Mouse (Mus musculus): ENCODE measurements around the gene Hoxb1. TPM values are rescaled to one million over a fixed set of nuclear protein-coding genes. Genes with fewer than 3 reads are reported as not detected.

The Hoxb1 gene
- polyA plus RNA-seq (2014; fragmentation: Nextera tagmentation; extraction: Ambion mirVana) = 0.73 and 0.85 TPM in 2 replicates

DNA sequence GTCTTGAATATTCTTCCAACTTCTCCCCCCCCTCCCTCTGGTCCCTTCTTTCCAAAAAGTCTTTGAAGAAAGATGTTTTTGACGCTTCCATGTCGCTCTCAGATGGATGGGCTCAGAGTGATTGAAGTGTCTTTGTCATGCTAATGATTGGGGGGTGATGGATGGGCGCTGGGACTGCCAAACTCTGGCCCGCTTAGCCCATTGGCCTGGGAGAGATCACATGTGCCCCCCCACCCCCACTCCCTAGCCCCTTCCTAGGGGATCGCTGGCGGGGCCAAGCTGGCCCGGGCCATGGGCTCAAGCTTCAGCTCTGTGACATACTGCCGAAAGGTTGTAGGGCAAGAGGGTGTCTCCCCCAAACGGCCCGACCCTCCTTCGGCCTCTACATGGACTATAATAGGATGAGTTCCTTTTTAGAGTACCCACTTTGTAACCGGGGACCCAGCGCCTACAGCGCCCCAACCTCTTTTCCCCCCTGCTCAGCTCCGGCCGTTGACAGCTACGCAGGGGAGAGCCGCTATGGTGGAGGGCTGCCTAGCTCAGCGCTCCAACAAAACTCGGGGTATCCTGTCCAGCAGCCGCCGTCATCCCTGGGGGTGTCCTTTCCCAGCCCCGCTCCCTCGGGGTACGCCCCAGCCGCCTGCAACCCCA is at the start of gene Hoxb1:
Gene Hoxb1, plus strand, starts transcription at position 312 of the 651 bp plus-strand sequence.
- H3K9me3 ChIP-seq (ENCODE audit: control insufficient read depth, low read length) = no peaks in the 10 kb centered on the region
- no peak for ATAC-seq (replicated peaks; ENCODE audit: low FRiP score)
- peaks cover 7% of the 10 kb centered on the region for H3K4me1 ChIP-seq (replicated peaks; ENCODE audit: control insufficient read depth, insufficient read depth, low read length)
- H3K27me3 ChIP-seq (replicated peaks; ENCODE audit: control insufficient read depth, insufficient read depth, low read length) = peaks cover 84% of the 10 kb centered on the region
- no peaks in the 10 kb centered on the region for H3K36me3 ChIP-seq (ENCODE audit: control insufficient read depth, insufficient read depth, low read length)
- H3K27ac ChIP-seq (ENCODE audit: low read depth, low read length) = no peak within 1 kb of the TSS
- 12% methylated on average over 26 of the region's 26 CpGs for WGBS
- peak within 1 kb of the TSS; percentile 46 for H3K4me2 ChIP-seq
- H3K9ac ChIP-seq (ENCODE audit: low read depth, low read length) = no peak within 1 kb of the TSS
- no peak for DNase-seq (ENCODE audit: low spot score)
- no peak within 1 kb of the TSS for H3K4me3 ChIP-seq (ENCODE audit: low read depth, low read length)

DNA sequence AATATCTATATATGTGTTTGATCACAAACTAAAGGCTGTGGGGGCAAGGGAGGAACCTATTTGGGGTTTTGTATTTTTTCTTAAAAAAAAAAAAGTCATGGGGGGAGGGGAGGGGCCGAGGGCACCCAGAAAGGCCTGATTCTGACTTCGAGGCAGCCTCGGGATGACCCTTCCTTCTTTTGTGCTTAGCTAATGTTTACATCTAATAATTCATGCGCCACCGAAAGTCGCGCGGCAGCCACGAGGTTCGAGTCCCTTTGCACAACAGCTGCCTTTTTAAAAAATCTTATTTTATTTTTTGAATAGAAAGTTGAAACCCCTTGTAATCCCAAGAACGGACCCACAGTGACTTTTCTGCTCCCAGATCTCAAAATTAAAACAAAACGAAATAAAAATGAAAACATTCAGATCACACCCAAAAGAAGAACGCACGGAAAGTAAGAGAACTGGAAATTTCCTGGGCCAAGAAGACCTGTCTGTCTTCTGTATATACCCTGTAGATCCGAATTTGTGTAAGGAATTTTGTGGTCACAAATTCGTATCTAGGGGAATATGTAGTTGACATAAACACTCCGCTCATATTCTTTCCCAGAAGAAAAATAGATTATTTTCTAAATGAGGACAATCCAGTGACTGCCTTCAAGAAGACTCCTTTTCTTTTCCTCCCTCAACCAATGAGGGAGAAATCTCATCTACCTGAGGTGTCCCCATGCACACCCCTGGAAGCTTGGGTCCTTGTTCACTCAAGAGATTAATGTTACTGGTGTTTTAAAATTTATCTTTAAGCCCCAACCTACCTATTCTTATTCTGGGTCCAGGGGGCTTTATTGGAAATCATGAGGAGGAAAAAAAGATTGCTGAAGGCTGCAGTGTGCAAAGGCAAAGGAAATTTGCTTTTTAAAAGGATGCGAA is 48.6 kb upstream of the Hoxb1 start:
- H3K36me3 ChIP-seq (ENCODE audit: control insufficient read depth, insufficient read depth, low read length) = no peaks in the 10 kb centered on the region
- peaks cover 8% of the 10 kb centered on the region; the same call in 1 of the 2 replicates for H3K4me1 ChIP-seq (replicated peaks; ENCODE audit: control insufficient read depth, insufficient read depth, low read length)
- peak overlapping the region; percentile 69 for H3K4me2 ChIP-seq
- peak overlapping the region; percentile 26; the same call in 1 of the 2 replicates for H3K9ac ChIP-seq (ENCODE audit: low read depth, low read length)
- H3K4me3 ChIP-seq (ENCODE audit: low read depth, low read length) = peak overlapping the region; percentile 51; the same call in 1 of the 2 replicates
- H3K27ac ChIP-seq (ENCODE audit: low read depth, low read length) = no peak overlapping the region
- WGBS = 18% methylated on average over 18 of the region's 18 CpGs
- no peak for DNase-seq (ENCODE audit: low spot score)
- no peaks in the 10 kb centered on the region for H3K9me3 ChIP-seq (ENCODE audit: control insufficient read depth, low read length)
- ATAC-seq (replicated peaks; ENCODE audit: low FRiP score) = no peak
- peaks cover 98% of the 10 kb centered on the region for H3K27me3 ChIP-seq (replicated peaks; ENCODE audit: control insufficient read depth, insufficient read depth, low read length)

DNA sequence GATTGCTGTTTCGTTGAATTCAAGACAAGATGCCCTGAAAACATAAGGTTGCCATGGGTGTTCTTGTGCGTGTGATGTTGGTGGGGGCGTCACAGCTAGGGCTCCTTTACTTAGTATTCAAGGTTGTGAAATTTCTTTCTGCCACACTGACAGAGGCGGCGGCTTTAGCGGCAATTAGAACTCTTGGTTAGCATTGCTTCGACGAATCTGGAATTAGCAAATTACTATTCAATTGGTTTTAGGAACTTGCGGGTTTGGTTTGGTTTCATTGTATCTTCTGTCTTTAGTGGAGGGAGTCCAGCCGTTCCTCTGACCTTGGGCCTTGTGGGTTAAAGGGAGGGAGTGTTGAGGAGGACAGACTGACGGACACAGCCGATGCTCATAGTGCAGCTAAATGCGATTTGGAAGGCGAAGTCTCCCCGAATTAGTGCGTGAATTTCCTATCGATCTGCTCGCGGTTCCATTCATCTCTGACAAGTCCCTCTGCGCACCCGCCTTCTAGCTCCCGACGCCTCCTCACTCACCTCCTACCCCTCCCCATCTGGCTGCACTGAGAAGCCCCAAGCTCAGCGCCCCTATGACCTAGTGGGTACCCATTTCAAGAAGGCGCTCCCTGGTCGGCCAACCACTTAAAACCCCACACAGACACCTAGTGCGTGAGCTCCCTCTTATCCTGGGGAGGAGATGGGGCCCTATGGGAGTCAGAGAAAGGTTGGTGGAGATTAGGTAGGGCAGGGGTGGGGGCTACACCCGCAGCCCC is 47.8 kb upstream of the Hoxb1 start, which contains the start of gene Hoxb4:
Gene Hoxb4, plus strand, starts transcription at position 660 of the 760 bp plus-strand sequence.
- H3K9ac ChIP-seq (ENCODE audit: low read depth, low read length) = peak within 1 kb of the TSS; percentile 67
- H3K36me3 ChIP-seq (ENCODE audit: control insufficient read depth, insufficient read depth, low read length) = no peaks in the 10 kb centered on the region
- H3K9me3 ChIP-seq (ENCODE audit: control insufficient read depth, low read length) = no peaks in the 10 kb centered on the region
- ATAC-seq (replicated peaks; ENCODE audit: low FRiP score) (no peak), DNase-seq (ENCODE audit: low spot score) (no peak)
- H3K4me1 ChIP-seq (replicated peaks; ENCODE audit: control insufficient read depth, insufficient read depth, low read length) = peaks cover 8% of the 10 kb centered on the region; the same call in 1 of the 2 replicates
- 5% methylated on average over 28 of the region's 28 CpGs for WGBS
- peak within 1 kb of the TSS; percentile 83 for H3K27ac ChIP-seq (ENCODE audit: low read depth, low read length)
- peak within 1 kb of the TSS; percentile 51 for H3K4me3 ChIP-seq (ENCODE audit: low read depth, low read length)
- H3K4me2 ChIP-seq = peak within 1 kb of the TSS; percentile 69
- peaks cover 98% of the 10 kb centered on the region for H3K27me3 ChIP-seq (replicated peaks; ENCODE audit: control insufficient read depth, insufficient read depth, low read length)

DNA sequence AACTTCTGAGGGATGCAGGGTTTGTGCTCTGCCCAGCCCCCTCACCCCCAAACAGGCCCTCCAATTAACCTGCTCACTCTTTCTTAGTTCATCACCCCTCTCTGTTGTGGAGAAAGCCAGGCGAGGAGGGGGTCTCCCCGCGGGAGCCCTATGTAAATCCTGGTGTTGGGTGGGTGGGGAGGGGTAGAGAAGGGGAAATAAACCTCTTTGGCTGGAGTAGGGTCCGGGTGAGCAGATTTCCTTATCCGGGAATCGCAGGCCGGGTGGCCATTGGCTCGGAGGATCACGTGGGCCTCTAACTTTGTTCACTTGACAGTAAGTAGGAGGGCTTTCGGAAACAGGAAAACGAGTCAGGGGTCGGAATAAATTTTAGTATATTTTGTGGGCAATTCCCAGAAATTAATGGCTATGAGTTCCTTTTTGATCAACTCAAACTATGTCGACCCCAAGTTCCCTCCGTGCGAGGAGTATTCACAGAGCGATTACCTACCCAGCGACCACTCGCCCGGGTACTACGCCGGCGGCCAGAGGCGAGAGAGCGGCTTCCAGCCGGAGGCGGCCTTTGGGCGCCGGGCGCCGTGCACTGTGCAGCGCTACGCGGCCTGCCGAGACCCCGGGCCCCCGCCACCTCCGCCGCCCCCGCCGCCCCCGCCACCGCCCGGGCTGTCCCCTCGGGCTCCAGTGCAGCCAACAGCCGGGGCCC is 47.0 kb upstream of the Hoxb1 start:
- peak overlapping the region; percentile 51 for H3K4me3 ChIP-seq (ENCODE audit: low read depth, low read length)
- H3K27me3 ChIP-seq (replicated peaks; ENCODE audit: control insufficient read depth, insufficient read depth, low read length) = peaks cover 98% of the 10 kb centered on the region
- H3K9ac ChIP-seq (ENCODE audit: low read depth, low read length) = peak overlapping the region; percentile 67
- no peaks in the 10 kb centered on the region for H3K36me3 ChIP-seq (ENCODE audit: control insufficient read depth, insufficient read depth, low read length)
- no peaks in the 10 kb centered on the region for H3K9me3 ChIP-seq (ENCODE audit: control insufficient read depth, low read length)
- WGBS = under 1% methylated on average over 36 of the region's 45 CpGs
- DNase-seq (ENCODE audit: low spot score) = no peak
- H3K4me2 ChIP-seq = peak overlapping the region; percentile 69
- peak; percentile 31; the same call in 1 of the 2 replicates for ATAC-seq (replicated peaks; ENCODE audit: low FRiP score)
- H3K4me1 ChIP-seq (replicated peaks; ENCODE audit: control insufficient read depth, insufficient read depth, low read length) = peaks cover 8% of the 10 kb centered on the region; the same call in 1 of the 2 replicates
- H3K27ac ChIP-seq (ENCODE audit: low read depth, low read length) = peak overlapping the region; percentile 83

DNA sequence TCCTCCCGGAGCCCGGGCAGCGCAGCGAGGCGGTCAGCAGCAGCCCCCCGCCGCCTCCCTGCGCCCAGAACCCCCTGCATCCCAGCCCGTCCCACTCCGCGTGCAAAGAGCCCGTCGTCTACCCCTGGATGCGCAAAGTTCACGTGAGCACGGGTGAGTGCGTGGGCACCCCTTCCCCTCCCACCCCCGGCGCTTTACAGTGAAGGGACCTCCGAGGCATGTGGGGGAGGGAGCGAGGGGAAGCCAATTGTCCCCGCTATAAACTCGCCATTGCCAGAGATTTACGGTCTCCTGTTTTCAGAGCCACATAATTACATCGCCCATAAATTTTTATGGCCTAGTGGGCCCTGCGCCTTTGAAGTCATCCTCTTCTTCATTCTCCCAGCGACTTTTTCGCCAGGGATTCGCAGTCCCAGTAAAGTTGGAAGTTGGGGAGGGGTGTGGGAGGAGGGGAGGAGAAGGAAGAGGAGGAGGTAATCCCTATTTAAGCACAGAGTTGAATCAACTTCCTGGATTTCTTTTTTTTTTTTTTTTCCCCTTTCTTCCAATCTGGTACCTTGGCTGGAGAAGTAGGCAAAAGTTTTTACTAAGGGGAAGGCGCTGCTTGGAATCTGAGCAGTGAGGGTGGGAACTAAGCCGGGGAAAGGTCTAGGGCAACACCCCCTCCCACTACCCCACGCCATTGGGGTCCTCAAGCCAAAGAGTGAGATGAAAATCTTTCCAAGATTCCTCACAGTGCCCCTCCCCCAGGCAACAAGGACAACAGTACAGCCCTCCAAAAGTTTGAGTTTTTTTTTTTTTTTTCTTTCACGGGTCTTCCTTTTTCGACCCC is 46.3 kb upstream of the Hoxb1 start:
- H3K27me3 ChIP-seq (replicated peaks; ENCODE audit: control insufficient read depth, insufficient read depth, low read length) = peaks cover 96% of the 10 kb centered on the region
- no peaks in the 10 kb centered on the region for H3K36me3 ChIP-seq (ENCODE audit: control insufficient read depth, insufficient read depth, low read length)
- 0 out of 2 replicates have a peak, but pooled peaks cover under 1% of the 10 kb centered on the region for H3K4me1 ChIP-seq (replicated peaks; ENCODE audit: control insufficient read depth, insufficient read depth, low read length)
- peak overlapping the region; percentile 69 for H3K4me2 ChIP-seq
- H3K27ac ChIP-seq (ENCODE audit: low read depth, low read length) = peak overlapping the region; percentile 83
- WGBS = under 1% methylated on average over 28 of the region's 34 CpGs
- DNase-seq (ENCODE audit: low spot score) (no peak), ATAC-seq (replicated peaks; ENCODE audit: low FRiP score) (no peak)
- peak overlapping the region; percentile 67 for H3K9ac ChIP-seq (ENCODE audit: low read depth, low read length)
- no peaks in the 10 kb centered on the region for H3K9me3 ChIP-seq (ENCODE audit: control insufficient read depth, low read length)
- H3K4me3 ChIP-seq (ENCODE audit: low read depth, low read length) = peak overlapping the region; percentile 51

DNA sequence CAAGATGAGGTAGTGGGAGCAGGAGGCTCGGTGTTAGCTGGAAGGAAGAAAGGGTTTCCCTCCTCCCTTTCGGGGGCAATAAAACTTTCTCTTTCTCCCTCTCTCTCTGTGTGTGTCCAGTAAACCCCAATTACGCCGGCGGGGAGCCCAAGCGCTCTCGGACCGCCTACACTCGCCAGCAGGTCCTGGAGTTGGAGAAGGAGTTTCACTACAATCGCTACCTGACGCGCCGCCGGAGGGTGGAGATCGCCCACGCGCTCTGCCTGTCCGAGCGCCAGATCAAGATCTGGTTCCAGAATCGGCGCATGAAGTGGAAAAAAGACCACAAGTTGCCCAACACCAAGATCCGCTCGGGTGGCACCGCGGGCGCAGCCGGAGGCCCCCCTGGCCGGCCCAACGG is 45.6 kb upstream of the Hoxb1 start:
- Histone ChIP-seq H3K4me1 (replicated peaks; ENCODE audit: control insufficient read depth, insufficient read depth, low read length) (no peaks in the 10 kb centered on the region; the same call in 1 of the 2 replicates), H3K36me3 (ENCODE audit: control insufficient read depth, insufficient read depth, low read length) (no peaks in the 10 kb centered on the region), H3K9ac (ENCODE audit: low read depth, low read length) (peak overlapping the region; percentile 64), H3K9me3 (ENCODE audit: control insufficient read depth, low read length) (no peaks in the 10 kb centered on the region), H3K27ac (ENCODE audit: low read depth, low read length) (peak overlapping the region; percentile 83), H3K4me2 (peak overlapping the region; percentile 69), H3K4me3 (ENCODE audit: low read depth, low read length) (peak overlapping the region; percentile 51), H3K27me3 (replicated peaks; ENCODE audit: control insufficient read depth, insufficient read depth, low read length) (peaks cover 96% of the 10 kb centered on the region)
- WGBS = under 1% methylated on average over 29 of the region's 29 CpGs
- no peak for ATAC-seq (replicated peaks; ENCODE audit: low FRiP score)
- DNase-seq (ENCODE audit: low spot score) = no peak

DNA sequence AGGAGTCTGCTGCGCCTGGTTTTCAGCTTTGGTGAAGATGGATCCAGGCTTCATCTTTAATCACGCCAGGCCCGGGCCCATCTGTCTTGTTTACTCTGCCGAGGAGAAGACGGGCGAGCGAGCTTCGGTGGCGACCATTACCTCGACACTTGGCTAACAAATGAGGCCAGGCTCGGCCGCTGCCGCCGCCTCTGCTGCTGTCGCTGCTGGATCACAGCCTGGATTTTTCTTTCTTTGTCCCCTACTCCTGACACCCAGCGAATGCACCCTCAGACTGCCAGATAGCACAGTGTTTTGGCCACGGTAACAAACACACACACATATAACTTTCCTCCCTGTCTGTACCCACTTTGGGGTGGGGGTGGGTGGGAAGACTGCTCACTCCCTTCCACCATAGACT is 44.9 kb upstream of the Hoxb1 start:
- Histone ChIP-seq H3K9ac (ENCODE audit: low read depth, low read length) (peak overlapping the region; percentile 62), H3K4me2 (peak overlapping the region; percentile 69), H3K9me3 (ENCODE audit: control insufficient read depth, low read length) (no peaks in the 10 kb centered on the region), H3K4me3 (ENCODE audit: low read depth, low read length) (peak overlapping the region; percentile 51), H3K4me1 (replicated peaks; ENCODE audit: control insufficient read depth, insufficient read depth, low read length) (no peaks in the 10 kb centered on the region; the same call in 1 of the 2 replicates), H3K27me3 (replicated peaks; ENCODE audit: control insufficient read depth, insufficient read depth, low read length) (peaks cover 96% of the 10 kb centered on the region), H3K27ac (ENCODE audit: low read depth, low read length) (peak overlapping the region; percentile 83), H3K36me3 (ENCODE audit: control insufficient read depth, insufficient read depth, low read length) (no peaks in the 10 kb centered on the region)
- DNase-seq (ENCODE audit: low spot score) (no peak), ATAC-seq (replicated peaks; ENCODE audit: low FRiP score) (no peak)
- WGBS = 15% methylated on average over 17 of the region's 17 CpGs

Measured in liver, embryonic 11.5 days (tissue).